Mouse (Mus musculus) lung, postnatal 36 days (tissue): Measurements from ENCODE around the gene Kcne1l.

ENCODE experiments used
- DNase-seq: peaks from one replicate; pipeline ENCODE4 v3.0.0; 2022; ENCODE audit warnings: mixed read lengths

Gene Kcne1l

GRCm38 (mm10) chrX:142305869-142306581 is at the start of gene Kcne1l:
Kcne1l (minus strand) TSS chrX:142306294.
- no peak for DNase-seq

GRCm38 (mm10) chrX:142336207-142336606 is 30.1 kb upstream of the Kcne1l start:
- peak; percentile 5 for DNase-seq

GRCm38 (mm10) chrX:142335502-142335901 is 29.4 kb upstream of the Kcne1l start:
- DNase-seq: no peak

- DNase-seq: no peak
Observed at GRCm38 (mm10) chrX:142325760-142326159, 19.7 kb upstream of the Kcne1l start.

GRCm38 (mm10) chrX:142316106-142316505 is 10.0 kb upstream of the Kcne1l start:
- DNase-seq: no peak

GRCm38 (mm10) chrX:142315270-142315669 is 9.2 kb upstream of the Kcne1l start:
- no peak for DNase-seq

- peak; percentile 73 for DNase-seq
Observed at GRCm38 (mm10) chrX:142314307-142315024, 8.4 kb upstream of the Kcne1l start.

GRCm38 (mm10) chrX:142310431-142310830 is 4.3 kb upstream of the Kcne1l start:
- DNase-seq: peak; percentile 10

GRCm38 (mm10) chrX:142305010-142305868 is 855 bp downstream of the Kcne1l start:
- no peak for DNase-seq

GRCm38 (mm10) chrX:142304592-142304991 is 1.5 kb downstream of the Kcne1l start:
- no peak for DNase-seq

GRCm38 (mm10) chrX:142303456-142303855 is 2.6 kb downstream of the Kcne1l start:
- DNase-seq: no peak

- DNase-seq: no peak
Observed at GRCm38 (mm10) chrX:142285905-142286304, 20.2 kb downstream of the Kcne1l start.

GRCm38 (mm10) chrX:142276573-142276972 is 29.5 kb downstream of the Kcne1l start:
- no peak for DNase-seq

GRCm38 (mm10) chrX:142276031-142276430 is 30.1 kb downstream of the Kcne1l start:
- no peak for DNase-seq
